Mouse (Mus musculus) liver, embryonic 11.5 days (tissue): Measurements from ENCODE around the gene Swap70. TPM values are rescaled to one million over a fixed set of nuclear protein-coding genes. Genes with fewer than 3 reads are reported as not detected.

ENCODE experiments used
- ATAC-seq: fragments of 200-750 bp; cut with Nextera tagmentation; replicated peaks from 2 replicates; pipeline ENCODE4 v1.8.0; 2017; ENCODE audit warnings: moderate number of reproducible peaks, mild to moderate bottlenecking, moderate TSS enrichment, moderate library complexity; ENCODE audit not compliant: low FRiP score
- DNase-seq: peaks from one replicate; pipeline ENCODE4 v3.0.0-alpha.2; 2017; ENCODE audit warnings: low spot score
- H3K27ac ChIP-seq: fragments of 300-500 bp; sonication (generic); 2 replicates; pipeline ENCODE4 v1.5.1; 2014; ENCODE audit warnings: mild to moderate bottlenecking, low read depth, low read length, control low read depth
- H3K27me3 ChIP-seq: fragments of 300-500 bp; sonication (generic); replicated peaks from 2 replicates; pipeline ENCODE4 v1.6.1; 2014; ENCODE audit warnings: low read length, mixed read lengths; ENCODE audit not compliant: control insufficient read depth, insufficient read depth
- H3K36me3 ChIP-seq: fragments of 300-500 bp; sonication (generic); 2 replicates; pipeline ENCODE4 v1.6.1; 2014; ENCODE audit warnings: mild to moderate bottlenecking, low read length, moderate library complexity, mixed read lengths; ENCODE audit not compliant: control insufficient read depth, insufficient read depth
- H3K4me1 ChIP-seq: fragments of 300-500 bp; sonication (generic); replicated peaks from 2 replicates; pipeline ENCODE4 v1.6.1; 2014; ENCODE audit warnings: low read length, mixed read lengths; ENCODE audit not compliant: control insufficient read depth, insufficient read depth
- H3K4me2 ChIP-seq: fragments of 300-500 bp; sonication (generic); 2 replicates; pipeline ENCODE4 v1.6.1; 2014; ENCODE audit warnings: mild to moderate bottlenecking, control low read depth, moderate library complexity
- H3K4me3 ChIP-seq: fragments of 300-500 bp; sonication (generic); 2 replicates; pipeline ENCODE4 v1.5.1; 2014; ENCODE audit warnings: low read depth, low read length, control low read depth
- H3K9ac ChIP-seq: fragments of 300-500 bp; sonication (generic); 2 replicates; pipeline ENCODE4 v1.6.1; 2014; ENCODE audit warnings: low read depth, low read length, control low read depth
- H3K9me3 ChIP-seq: fragments of 300-500 bp; sonication (generic); 2 replicates; pipeline ENCODE4 v1.6.1; 2016; ENCODE audit warnings: low read length, inconsistent platforms, mixed read lengths; ENCODE audit not compliant: control insufficient read depth
- WGBS: fragments of 180-500 bp; shearing (Covaris S2); extraction: QIAGEN DNeasy Blood & Tissue Kit; methylation state at CpG from one replicate; pipeline ENCODE4 v1.1.7; 2014; 5-methylcytosine and 5-hydroxymethylcytosine counted together
- polyA plus RNA-seq: library from polyadenylated mRNA; unstranded; fragments of >200 nt; fragmentation: Nextera tagmentation; extraction: Ambion mirVana; gene quantifications from 2 replicates; pipeline ENCODE4 v1.2.1, GENCODE M21; 2014

Gene Swap70
- polyA plus RNA-seq, 1 experiment from 2014 or later: 19.6 TPM

DNA sequence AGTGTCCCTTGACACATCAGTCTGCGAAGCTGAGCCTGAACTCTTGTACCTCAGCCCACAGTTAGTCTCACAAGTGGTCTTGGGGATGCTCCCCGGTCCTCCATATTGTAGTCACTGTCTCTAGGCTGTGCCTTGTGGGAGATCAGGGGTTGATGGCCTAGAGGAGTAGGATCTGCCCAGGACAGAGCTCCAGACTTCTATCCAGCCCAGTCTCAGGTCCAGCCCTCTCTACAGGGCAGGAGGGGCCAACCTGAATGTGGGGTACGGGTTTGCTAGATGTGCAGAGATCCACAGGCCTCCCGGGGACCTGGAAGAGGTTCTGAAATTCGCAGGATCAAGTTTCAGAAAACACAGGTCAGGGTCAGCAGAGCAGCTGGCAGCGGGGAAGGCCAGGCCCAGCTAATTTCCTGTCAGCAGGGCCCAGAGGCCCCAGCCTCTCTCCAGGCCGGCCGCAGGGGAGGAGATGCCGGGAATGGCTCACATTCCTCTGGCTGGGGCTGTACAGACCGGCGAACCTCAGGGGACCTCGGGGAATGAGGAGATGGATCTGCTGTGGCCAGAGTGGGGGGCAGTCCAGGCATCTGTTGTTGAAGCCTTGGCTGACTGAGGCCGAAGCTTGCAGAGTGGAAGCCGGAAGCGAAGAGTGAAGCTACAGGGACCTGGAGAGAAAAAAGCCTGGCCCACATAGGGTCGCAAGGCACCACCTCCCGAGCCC is 75.5 kb downstream of the Swap70 start:
- DNase-seq (peak; percentile 56), ATAC-seq (peak; percentile 56; the same call in 1 of the 2 replicates)
- Histone ChIP-seq H3K4me3 (no peak overlapping the region), H3K4me2 (no peak overlapping the region), H3K36me3 (no peaks in the 10 kb centered on the region), H3K9me3 (no peaks in the 10 kb centered on the region), H3K9ac (no peak overlapping the region), H3K4me1 (peaks cover 7% of the 10 kb centered on the region), H3K27me3 (no peaks in the 10 kb centered on the region), H3K27ac (peak overlapping the region; percentile 56)
- 37% methylated on average over 17 of the region's 17 CpGs for WGBS

DNA sequence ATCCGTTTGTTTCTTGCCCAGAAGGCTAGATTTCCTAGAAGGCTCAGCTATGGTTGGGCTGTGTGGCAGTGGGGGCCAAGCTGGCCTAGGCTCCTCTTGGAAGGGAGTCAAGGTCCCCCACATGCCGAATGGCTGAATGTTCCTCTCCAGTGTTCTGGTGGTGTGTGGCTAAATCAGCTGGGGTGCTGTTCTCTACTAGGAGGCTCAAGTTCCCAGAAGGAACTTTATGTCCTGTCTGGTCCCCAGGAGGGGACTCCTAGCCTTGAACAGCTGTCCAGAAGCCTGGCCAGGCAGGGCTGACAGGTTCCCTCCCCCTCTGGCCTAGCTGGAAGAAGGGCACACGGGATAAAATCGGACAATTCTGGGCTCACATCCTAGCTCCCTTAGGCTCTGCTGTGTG is 76.1 kb downstream of the Swap70 start:
- no peak overlapping the region for H3K4me2 ChIP-seq
- H3K9ac ChIP-seq: no peak overlapping the region
- H3K27me3 ChIP-seq: no peaks in the 10 kb centered on the region
- H3K27ac ChIP-seq: peak overlapping the region; percentile 56
- H3K36me3 ChIP-seq: no peaks in the 10 kb centered on the region
- no peaks in the 10 kb centered on the region for H3K9me3 ChIP-seq
- no peak for ATAC-seq
- WGBS: 61% methylated on average over 4 of the region's 4 CpGs
- peaks cover 7% of the 10 kb centered on the region for H3K4me1 ChIP-seq
- H3K4me3 ChIP-seq: no peak overlapping the region
- DNase-seq: no peak

DNA sequence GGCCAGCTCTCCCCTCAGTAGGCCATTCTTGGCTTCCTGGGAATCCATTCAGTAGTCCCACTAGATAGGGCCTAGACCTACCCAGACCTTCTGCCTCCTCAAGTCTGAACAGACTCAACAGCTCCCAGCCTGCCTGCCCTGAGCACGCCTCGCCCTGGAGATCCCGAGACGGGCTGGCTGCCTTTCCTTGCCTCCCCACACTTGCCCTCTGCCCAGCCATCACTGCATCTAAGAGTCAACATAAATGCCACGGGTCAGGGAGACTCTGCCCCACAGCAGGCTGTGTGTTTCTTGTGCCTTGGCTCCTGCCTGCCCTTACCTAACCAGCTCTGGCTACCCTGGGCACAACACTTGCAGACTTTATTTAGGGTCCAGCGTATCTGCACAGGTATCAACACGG is 76.6 kb downstream of the Swap70 start:
- Histone ChIP-seq H3K4me1 (peaks cover 7% of the 10 kb centered on the region), H3K36me3 (no peaks in the 10 kb centered on the region), H3K9me3 (no peaks in the 10 kb centered on the region), H3K9ac (no peak overlapping the region), H3K27ac (no peak overlapping the region; the same call in 1 of the 2 replicates), H3K4me2 (no peak overlapping the region), H3K27me3 (no peaks in the 10 kb centered on the region), H3K4me3 (no peak overlapping the region)
- ATAC-seq: no peak
- whole genome bisulfite sequencing: 84% methylated on average over 7 of the region's 7 CpGs
- DNase-seq: no peak

DNA sequence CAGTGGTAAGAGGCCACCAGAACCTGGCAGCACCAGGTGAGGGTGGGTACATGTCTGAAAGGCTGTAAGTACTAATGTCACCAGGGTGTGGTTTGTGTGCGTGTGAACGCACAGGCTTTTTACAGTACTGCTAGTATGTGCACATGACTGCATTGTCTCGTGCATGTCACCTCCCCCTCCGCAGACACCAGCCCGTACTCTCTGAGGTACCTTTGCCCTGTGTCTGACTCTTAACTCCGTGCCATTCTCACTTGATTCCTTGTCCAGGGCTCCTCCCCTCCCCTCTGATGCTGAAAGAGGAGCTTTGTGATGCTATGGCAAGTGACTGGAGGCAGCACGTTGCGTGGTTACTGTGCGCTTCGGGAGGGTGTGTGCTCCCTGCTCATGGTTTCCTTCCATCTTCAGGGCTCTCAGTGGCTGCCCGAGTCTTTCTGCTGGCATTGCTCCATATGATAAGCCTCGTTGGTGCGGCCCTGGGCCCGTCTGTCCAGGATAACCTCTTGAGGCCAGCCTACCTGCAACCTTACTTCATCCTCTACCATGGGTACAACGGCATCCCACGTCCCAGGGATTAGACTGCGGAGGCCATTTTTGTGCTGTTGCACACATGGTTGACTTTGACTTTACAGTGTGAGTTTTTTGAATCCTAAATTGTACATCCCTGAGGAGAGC is 77.4 kb downstream of the Swap70 start:
- Histone ChIP-seq H3K4me3 (no peak overlapping the region), H3K4me2 (no peak overlapping the region), H3K27me3 (no peaks in the 10 kb centered on the region), H3K36me3 (no peaks in the 10 kb centered on the region), H3K27ac (no peak overlapping the region), H3K4me1 (peaks cover 7% of the 10 kb centered on the region), H3K9me3 (no peaks in the 10 kb centered on the region), H3K9ac (no peak overlapping the region)
- WGBS: 87% methylated on average over 17 of the region's 17 CpGs
- ATAC-seq: no peak
- no peak for DNase-seq

DNA sequence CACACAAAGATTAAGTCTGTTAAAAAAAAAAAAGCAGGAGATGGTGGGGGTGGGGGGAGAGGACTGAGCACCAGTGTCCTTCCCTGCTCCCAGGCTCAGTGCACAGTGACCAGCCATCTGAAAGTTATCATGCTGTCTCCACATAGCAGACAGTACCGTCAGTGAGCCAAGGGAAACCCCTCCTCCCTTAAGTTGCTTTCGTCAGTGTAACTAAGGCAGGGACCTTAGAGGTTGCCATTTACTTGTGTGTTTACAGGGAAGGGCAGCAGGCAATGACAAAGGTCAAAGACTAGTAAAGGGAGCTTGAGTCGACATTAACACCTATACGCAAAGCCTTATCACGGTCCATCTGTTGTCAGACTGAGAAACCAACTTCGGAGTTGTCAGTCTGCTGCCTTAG is 81.4 kb downstream of the Swap70 start:
- WGBS: 65% methylated on average over 6 of the region's 6 CpGs
- Histone ChIP-seq H3K27me3 (no peaks in the 10 kb centered on the region), H3K36me3 (no peaks in the 10 kb centered on the region), H3K4me2 (no peak overlapping the region), H3K27ac (no peak overlapping the region), H3K9me3 (no peaks in the 10 kb centered on the region), H3K4me3 (no peak overlapping the region), H3K9ac (no peak overlapping the region), H3K4me1 (no peaks in the 10 kb centered on the region; the same call in 1 of the 2 replicates)
- DNase-seq: no peak
- ATAC-seq: no peak

DNA sequence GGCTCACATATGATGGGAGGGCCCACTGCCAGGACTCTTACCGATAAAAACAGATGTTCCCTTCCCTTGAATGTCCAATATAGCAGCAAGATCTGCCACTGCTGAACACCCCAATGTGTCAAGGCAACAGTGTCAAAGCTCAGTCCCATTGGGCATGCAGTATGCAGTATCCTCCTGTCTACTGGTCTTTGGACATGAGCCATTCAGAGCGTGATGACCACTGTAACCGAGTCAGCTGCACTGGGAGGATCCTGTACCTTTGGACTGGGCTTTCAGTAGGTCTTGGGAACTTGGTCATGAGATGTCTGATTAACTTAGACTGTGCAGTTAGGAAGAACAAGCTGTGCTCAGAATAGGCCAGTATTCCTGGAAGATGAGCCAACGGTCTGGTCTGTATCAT is 84.0 kb downstream of the Swap70 start:
- no peak for DNase-seq
- H3K9me3 ChIP-seq: no peaks in the 10 kb centered on the region
- no peak overlapping the region for H3K27ac ChIP-seq
- no peaks in the 10 kb centered on the region for H3K27me3 ChIP-seq
- no peak overlapping the region for H3K4me2 ChIP-seq
- ATAC-seq: no peak
- no peaks in the 10 kb centered on the region for H3K4me1 ChIP-seq
- no peaks in the 10 kb centered on the region; the same call in 1 of the 2 replicates for H3K36me3 ChIP-seq
- no peak overlapping the region for H3K4me3 ChIP-seq
- H3K9ac ChIP-seq: no peak overlapping the region
- 87% methylated on average over 4 of the region's 4 CpGs for WGBS

DNA sequence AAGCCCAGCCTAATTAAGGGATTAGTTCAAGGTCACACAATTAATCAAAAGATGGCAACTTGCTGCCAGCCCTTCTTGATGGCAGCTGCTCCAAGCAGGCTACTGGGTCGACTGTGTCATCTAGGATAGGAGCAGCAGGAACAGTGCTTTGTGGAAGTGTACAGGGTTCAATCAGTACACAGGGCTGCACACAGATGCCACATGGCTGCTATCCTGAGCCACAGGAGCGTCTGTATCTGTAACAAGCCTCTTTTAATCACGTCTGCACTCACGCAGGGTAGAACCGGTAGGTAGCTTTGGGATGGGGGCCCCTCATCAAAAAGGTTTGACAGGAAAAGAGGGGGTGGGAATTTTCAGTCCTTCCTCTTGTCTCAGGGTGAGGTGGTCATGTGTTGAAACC is 84.8 kb downstream of the Swap70 start:
- H3K4me3 ChIP-seq: no peak overlapping the region
- DNase-seq (no peak), ATAC-seq (no peak)
- no peaks in the 10 kb centered on the region for H3K27me3 ChIP-seq
- H3K27ac ChIP-seq: no peak overlapping the region
- H3K36me3 ChIP-seq: no peaks in the 10 kb centered on the region; the same call in 1 of the 2 replicates
- no peaks in the 10 kb centered on the region for H3K9me3 ChIP-seq
- no peaks in the 10 kb centered on the region for H3K4me1 ChIP-seq
- WGBS: 54% methylated on average over 5 of the region's 5 CpGs
- no peak overlapping the region for H3K9ac ChIP-seq
- H3K4me2 ChIP-seq: no peak overlapping the region

DNA sequence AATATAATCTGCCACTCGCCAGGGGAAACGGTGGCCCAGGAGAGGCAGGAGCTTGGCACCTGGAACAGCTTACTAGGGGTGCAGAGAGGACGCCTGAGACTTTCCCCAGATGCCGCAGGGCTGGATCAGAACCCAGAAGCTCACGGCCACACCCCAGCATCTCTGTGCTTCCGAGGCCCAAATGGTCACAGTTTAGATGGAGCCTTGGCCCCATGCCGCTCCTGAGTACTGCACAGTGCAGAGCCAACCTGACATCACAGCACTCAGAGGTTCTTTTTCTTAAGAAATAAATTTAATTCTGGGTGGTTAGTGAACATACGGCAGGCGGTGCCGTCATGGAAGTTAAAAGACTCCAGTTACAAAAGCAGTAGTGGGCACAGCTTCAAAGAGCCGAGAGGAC is 86.2 kb downstream of the Swap70 start:
- ATAC-seq: no peak
- WGBS: 80% methylated on average over 11 of the region's 11 CpGs
- H3K4me3 ChIP-seq: no peak overlapping the region
- H3K9me3 ChIP-seq: no peaks in the 10 kb centered on the region
- H3K4me1 ChIP-seq: no peaks in the 10 kb centered on the region
- H3K27me3 ChIP-seq: no peaks in the 10 kb centered on the region
- no peaks in the 10 kb centered on the region; the same call in 1 of the 2 replicates for H3K36me3 ChIP-seq
- DNase-seq: no peak
- no peak overlapping the region for H3K9ac ChIP-seq
- no peak overlapping the region for H3K27ac ChIP-seq
- H3K4me2 ChIP-seq: no peak overlapping the region

DNA sequence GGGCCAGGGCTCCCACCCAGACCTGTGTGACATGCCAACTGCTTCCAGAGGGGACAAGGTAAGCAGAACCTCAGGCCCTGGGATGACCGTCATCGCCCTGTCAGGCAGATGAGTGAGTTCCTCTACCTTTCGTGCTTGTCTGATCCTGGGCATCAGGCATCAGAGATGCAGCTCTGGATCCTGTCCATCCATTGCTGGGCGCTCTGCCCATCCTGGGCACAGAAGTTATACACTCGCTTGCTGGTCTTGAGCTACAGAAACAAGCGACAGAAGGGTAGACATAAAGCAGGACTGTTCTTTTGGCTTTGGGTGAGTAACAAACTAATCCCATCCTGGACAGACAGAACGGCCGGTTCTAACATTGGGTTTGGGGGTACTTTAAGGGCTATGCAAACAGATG is 87.7 kb downstream of the Swap70 start:
- no peaks in the 10 kb centered on the region for H3K27me3 ChIP-seq
- DNase-seq (no peak), ATAC-seq (no peak)
- H3K36me3 ChIP-seq: no peaks in the 10 kb centered on the region; the same call in 1 of the 2 replicates
- no peak overlapping the region for H3K9ac ChIP-seq
- H3K4me3 ChIP-seq: no peak overlapping the region
- H3K9me3 ChIP-seq: no peaks in the 10 kb centered on the region
- no peak overlapping the region for H3K4me2 ChIP-seq
- WGBS: 79% methylated on average over 8 of the region's 8 CpGs
- no peak overlapping the region for H3K27ac ChIP-seq
- no peaks in the 10 kb centered on the region for H3K4me1 ChIP-seq
